Mouse (Mus musculus): ENCODE measurements around the gene Akr1b3. TPM values are rescaled to one million over a fixed set of nuclear protein-coding genes. Genes with fewer than 3 reads are reported as not detected.

Akr1b3 gene
- total and polyA plus RNA-seq, 3 experiments, result 110 to 532 (median 151) TPM

DNA sequence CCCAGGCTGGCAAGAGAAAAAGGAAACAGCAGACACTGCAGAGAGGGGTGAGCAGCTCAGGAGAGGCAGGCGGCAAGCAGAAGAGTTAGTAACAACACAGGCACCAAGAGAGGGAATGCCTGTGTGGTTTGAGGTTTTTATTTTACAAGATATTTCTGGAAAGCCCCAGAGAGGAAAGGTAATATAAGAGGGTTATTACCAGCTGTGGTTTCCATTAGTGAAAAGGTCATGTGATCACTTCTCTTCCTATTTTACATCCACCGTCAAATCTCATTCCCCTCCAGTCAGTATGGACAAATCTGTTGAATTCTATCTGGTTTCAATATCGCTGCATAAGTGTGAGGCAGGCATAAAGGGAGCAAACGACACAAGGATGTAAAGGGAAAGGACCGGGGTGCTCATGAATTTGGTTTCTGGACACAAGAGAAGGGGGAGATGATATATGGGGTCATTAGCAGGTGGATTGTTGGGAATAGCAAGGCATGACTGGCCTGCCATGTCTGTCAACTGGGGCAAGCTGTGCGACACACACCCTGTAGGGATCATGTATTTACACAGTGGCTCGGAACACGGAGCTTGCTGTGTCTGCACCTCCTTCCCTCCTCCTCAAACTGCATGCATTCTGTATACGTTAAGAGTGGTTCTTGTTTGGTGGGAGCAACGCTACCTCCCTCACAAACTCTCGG lies 24.9 kb downstream of the Akr1b3 start:
- Histone ChIP-seq H3K79me2 (ENCODE audit: control insufficient read depth, insufficient read depth, low read length, poor library complexity) (no peaks in the 10 kb centered on the region), H3K9ac (ENCODE audit: control insufficient read depth, low read depth, low read length, poor library complexity, severe bottlenecking) (no peak overlapping the region), H3K36me3 (ENCODE audit: control insufficient read depth in 1 of 2, insufficient read depth in 2 of 2, low read length in 2 of 2) (no peaks in the 10 kb centered on the region), H3K27ac (ENCODE audit: control insufficient read depth, low read depth, low read length) (no peak overlapping the region), H3K9me3 (replicated peaks; ENCODE audit: insufficient read depth, low read length) (no peaks in the 10 kb centered on the region), H3K4me3 (ENCODE audit: control insufficient read depth in 1 of 2, insufficient read depth in 1 of 2, low read depth in 2 of 2, low read length in 2 of 2) (no peak overlapping the region), H3K4me1 (ENCODE audit: control insufficient read depth in 1 of 2, insufficient read depth in 2 of 2, low read length in 2 of 2) (no peaks in the 10 kb centered on the region), H3K27me3 (ENCODE audit: control insufficient read depth in 1 of 2, insufficient read depth in 2 of 2, low read length in 2 of 2) (peaks cover 0 to 6% of the 10 kb centered on the region in 2 experiments; a peak in 3 of 4 replicates)
- TF ChIP-seq USF1 (IDR thresholded peaks at IDR 0.05; ENCODE audit: low read depth, low read length) (0 out of 2 replicates have a peak, but pooled peaks have one; percentile 20), ETS1 (IDR thresholded peaks at IDR 0.05; ENCODE audit: low read depth, low read length) (no peak)
- DNase-seq (ENCODE audit: low read depth, low spot score), result no peak

DNA sequence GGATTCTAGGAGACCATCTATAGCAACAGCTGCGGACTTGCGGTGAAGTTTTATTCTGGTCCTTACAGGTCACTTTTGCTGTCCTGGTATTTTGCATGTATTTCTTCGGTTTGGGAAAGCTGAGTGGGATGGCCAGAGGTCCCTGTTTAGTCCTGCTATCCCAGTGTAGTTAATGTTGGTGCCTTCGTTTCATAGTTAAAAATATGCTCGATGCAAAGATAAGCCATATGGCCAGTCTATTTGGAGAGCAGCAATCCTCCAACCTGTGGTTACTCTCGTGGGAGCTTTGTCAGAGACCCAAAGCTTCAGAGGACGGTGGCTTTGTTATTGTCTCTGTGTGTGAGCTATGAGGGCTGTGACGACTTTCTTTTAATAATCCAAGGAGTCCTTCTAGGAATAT lies 26.6 kb downstream of the Akr1b3 start:
- Histone ChIP-seq H3K79me2 (ENCODE audit: control insufficient read depth, insufficient read depth, low read length, poor library complexity) (no peaks in the 10 kb centered on the region), H3K36me3 (ENCODE audit: control insufficient read depth in 1 of 2, insufficient read depth in 2 of 2, low read length in 2 of 2) (no peaks in the 10 kb centered on the region), H3K27ac (ENCODE audit: control insufficient read depth, low read depth, low read length) (no peak overlapping the region), H3K9me3 (replicated peaks; ENCODE audit: insufficient read depth, low read length) (no peaks in the 10 kb centered on the region), H3K4me3 (ENCODE audit: control insufficient read depth in 1 of 2, insufficient read depth in 1 of 2, low read depth in 2 of 2, low read length in 2 of 2) (no peak overlapping the region), H3K27me3 (ENCODE audit: control insufficient read depth in 1 of 2, insufficient read depth in 2 of 2, low read length in 2 of 2) (peaks cover 0 to 8% of the 10 kb centered on the region in 2 experiments; a peak in 3 of 4 replicates), H3K4me1 (ENCODE audit: control insufficient read depth in 1 of 2, insufficient read depth in 2 of 2, low read length in 2 of 2) (no peaks in the 10 kb centered on the region), H3K9ac (ENCODE audit: control insufficient read depth, low read depth, low read length, poor library complexity, severe bottlenecking) (no peak overlapping the region)
- DNase-seq (ENCODE audit: low read depth, low spot score), result no peak
- TF ChIP-seq EP300 (IDR thresholded peaks at IDR 0.05; ENCODE audit: low read depth in 1 of 2, low read length in 2 of 2) (no peak), USF2 (IDR thresholded peaks at IDR 0.05; ENCODE audit: borderline replicate concordance in 1 of 2, insufficient read depth in 1 of 2, low read depth in 1 of 2, low read length in 2 of 2) (no peak), MXI1 (IDR thresholded peaks at IDR 0.05; ENCODE audit: low read depth, low read length) (no peak), GABPA (IDR thresholded peaks at IDR 0.05; ENCODE audit: low read depth, low read length) (no peak), ZMIZ1 (IDR thresholded peaks at IDR 0.05; ENCODE audit: low read depth, low read length) (no peak), E2F4 (IDR thresholded peaks at IDR 0.05; ENCODE audit: borderline replicate concordance, low read depth, low read length) (no peak), MYB (IDR thresholded peaks at IDR 0.05; ENCODE audit: low read depth, low read length) (no peak), ETS1 (IDR thresholded peaks at IDR 0.05; ENCODE audit: low read depth, low read length) (no peak), ELF1 (IDR thresholded peaks at IDR 0.05; ENCODE audit: low read depth, low read length) (no peak), TCF12 (IDR thresholded peaks at IDR 0.05; ENCODE audit: low read depth, low read length) (no peak), BHLHE40 (IDR thresholded peaks at IDR 0.05; ENCODE audit: borderline replicate concordance, low read depth, low read length) (no peak), ZNF384 (IDR thresholded peaks at IDR 0.05; ENCODE audit: low read depth, low read length) (no peak), MAFK (IDR thresholded peaks at IDR 0.05; ENCODE audit: borderline replicate concordance, low read depth, low read length) (no peak)

All from MEL (cell line).